Mouse (Mus musculus): ENCODE measurements around the gene Grin2c.
A peak's percentile ranks its signal among the peaks of the same experiment; 100 is the strongest.

Grin2c gene

GRCm38 (mm10) chr11:115208776-115209732 lies 58.0 kb downstream of the Grin2c start:
- DNase-seq (ENCODE audit: inconsistent age in 2 of 2, low spot score in 1 of 2) = no peak

- no peak for DNase-seq (ENCODE audit: inconsistent age in 2 of 2, low spot score in 1 of 2)
Observed at GRCm38 (mm10) chr11:115208126-115208525, 58.9 kb downstream of the Grin2c start.

GRCm38 (mm10) chr11:115202756-115203155 lies 64.3 kb downstream of the Grin2c start:
- no peak for DNase-seq (ENCODE audit: inconsistent age in 2 of 2, low spot score in 1 of 2)

GRCm38 (mm10) chr11:115202316-115202715 lies 64.7 kb downstream of the Grin2c start:
- DNase-seq (ENCODE audit: inconsistent age in 2 of 2, low spot score in 1 of 2) = peak; percentile 83 to 93

GRCm38 (mm10) chr11:115200520-115200919 lies 66.5 kb downstream of the Grin2c start:
- no peak for DNase-seq (ENCODE audit: inconsistent age in 2 of 2, low spot score in 1 of 2)

All from adrenal gland, adult (tissue).